Mouse (Mus musculus): ENCODE measurements at regions not wholly inside any gene's neighbourhood (a gene's known extent, or its start where the extent isn't known, plus 50 kb on each side); places are given as distances from the start of the nearest gene placed in this dataset.

GRCm38 (mm10) chr10:11739574-11740368 is 396.6 kb downstream of the Epm2a start:
- H3K4me2 ChIP-seq (ENCODE audit: low read depth, low read length): no peak overlapping the region
- H3K27ac ChIP-seq (ENCODE audit: low read depth): no peak overlapping the region
- DNase-seq (ENCODE audit: low spot score): no peak
- no peaks in the 10 kb centered on the region for H3K27me3 ChIP-seq (ENCODE audit: control insufficient read depth, insufficient read depth, low read length)
- TF ChIP-seq CTCF (IDR thresholded peaks at IDR 0.05; ENCODE audit: low read depth) (no peak), EP300 (IDR thresholded peaks at IDR 0.05; ENCODE audit: low read depth) (no peak)
- no peak overlapping the region for H3K4me3 ChIP-seq (ENCODE audit: low read depth, low read length)
- H3K4me1 ChIP-seq (ENCODE audit: control insufficient read depth, insufficient read depth): no peaks in the 10 kb centered on the region
- ATAC-seq (ENCODE audit: insufficient read depth, low read depth): no peak
- no peak overlapping the region for H3K9ac ChIP-seq (replicated peaks; ENCODE audit: low read depth, low read length)
- WGBS: 74% methylated on average over 5 of the region's 5 CpGs
- no peaks in the 10 kb centered on the region for H3K9me3 ChIP-seq (replicated peaks; ENCODE audit: control insufficient read depth, low read length)
- H3K36me3 ChIP-seq (replicated peaks; ENCODE audit: control insufficient read depth, insufficient read depth, low read length): no peaks in the 10 kb centered on the region

DNA sequence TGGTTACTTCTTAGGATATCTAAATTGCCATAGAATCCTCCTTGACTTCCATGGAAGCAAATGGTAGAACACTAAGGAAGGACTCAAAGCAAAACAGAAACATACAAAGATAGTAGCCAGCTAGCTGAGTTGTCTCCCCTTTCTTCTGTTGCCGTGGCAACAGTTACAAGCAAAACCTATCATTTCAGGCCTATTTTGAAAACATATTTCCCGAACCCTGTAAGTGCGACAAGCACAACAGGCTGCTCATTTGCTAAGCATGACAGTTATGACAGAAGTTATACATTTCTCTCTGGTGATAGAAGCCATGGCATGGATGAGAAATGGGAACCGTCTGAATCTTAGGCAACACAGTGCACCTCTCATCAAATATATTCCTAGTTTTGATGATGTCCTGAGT is 402.4 kb downstream of the Epm2a start:
- no peaks in the 10 kb centered on the region for H3K36me3 ChIP-seq (replicated peaks; ENCODE audit: control insufficient read depth, insufficient read depth, low read length)
- no peak overlapping the region for H3K4me3 ChIP-seq (ENCODE audit: low read depth, low read length)
- DNase-seq (ENCODE audit: low spot score): no peak
- no peak overlapping the region for H3K4me2 ChIP-seq (ENCODE audit: low read depth, low read length)
- WGBS: 77% methylated on average over 4 of the region's 4 CpGs
- H3K9ac ChIP-seq (replicated peaks; ENCODE audit: low read depth, low read length): no peak overlapping the region
- H3K27me3 ChIP-seq (ENCODE audit: control insufficient read depth, insufficient read depth, low read length): no peaks in the 10 kb centered on the region
- ATAC-seq (ENCODE audit: insufficient read depth, low read depth): no peak
- no peak overlapping the region for H3K27ac ChIP-seq (ENCODE audit: low read depth)
- H3K9me3 ChIP-seq (replicated peaks; ENCODE audit: control insufficient read depth, low read length): no peaks in the 10 kb centered on the region
- TF ChIP-seq EP300 (IDR thresholded peaks at IDR 0.05; ENCODE audit: low read depth) (no peak), CTCF (IDR thresholded peaks at IDR 0.05; ENCODE audit: low read depth) (no peak)
- no peaks in the 10 kb centered on the region for H3K4me1 ChIP-seq (ENCODE audit: control insufficient read depth, insufficient read depth)

GRCm38 (mm10) chr10:11746959-11747358 is 403.8 kb downstream of the Epm2a start:
- H3K27ac ChIP-seq (ENCODE audit: low read depth): no peak overlapping the region
- H3K4me3 ChIP-seq (ENCODE audit: low read depth, low read length): no peak overlapping the region
- ATAC-seq (ENCODE audit: insufficient read depth, low read depth) (no peak), DNase-seq (ENCODE audit: low spot score) (no peak)
- H3K9ac ChIP-seq (replicated peaks; ENCODE audit: low read depth, low read length): no peak overlapping the region
- no peaks in the 10 kb centered on the region for H3K9me3 ChIP-seq (replicated peaks; ENCODE audit: control insufficient read depth, low read length)
- no peaks in the 10 kb centered on the region for H3K36me3 ChIP-seq (replicated peaks; ENCODE audit: control insufficient read depth, insufficient read depth, low read length)
- TF ChIP-seq CTCF (IDR thresholded peaks at IDR 0.05; ENCODE audit: low read depth): no peak
- no peak for TF ChIP-seq EP300 (IDR thresholded peaks at IDR 0.05; ENCODE audit: low read depth)
- no peaks in the 10 kb centered on the region for H3K27me3 ChIP-seq (ENCODE audit: control insufficient read depth, insufficient read depth, low read length)
- no peak overlapping the region for H3K4me2 ChIP-seq (ENCODE audit: low read depth, low read length)
- H3K4me1 ChIP-seq (ENCODE audit: control insufficient read depth, insufficient read depth): no peaks in the 10 kb centered on the region

GRCm38 (mm10) chr10:11755105-11755730 is 412.0 kb downstream of the Epm2a start:
- 74% methylated on average over 5 of the region's 5 CpGs for WGBS
- TF ChIP-seq CTCF (IDR thresholded peaks at IDR 0.05; ENCODE audit: low read depth) (no peak), EP300 (IDR thresholded peaks at IDR 0.05; ENCODE audit: low read depth) (no peak)
- Histone ChIP-seq H3K27me3 (ENCODE audit: control insufficient read depth, insufficient read depth, low read length) (no peaks in the 10 kb centered on the region), H3K4me1 (ENCODE audit: control insufficient read depth, insufficient read depth) (no peaks in the 10 kb centered on the region), H3K4me3 (ENCODE audit: low read depth, low read length) (no peak overlapping the region), H3K4me2 (ENCODE audit: low read depth, low read length) (no peak overlapping the region), H3K9me3 (replicated peaks; ENCODE audit: control insufficient read depth, low read length) (no peaks in the 10 kb centered on the region), H3K36me3 (replicated peaks; ENCODE audit: control insufficient read depth, insufficient read depth, low read length) (no peaks in the 10 kb centered on the region), H3K27ac (ENCODE audit: low read depth) (no peak overlapping the region), H3K9ac (replicated peaks; ENCODE audit: low read depth, low read length) (no peak overlapping the region)
- DNase-seq (ENCODE audit: low spot score) (no peak), ATAC-seq (ENCODE audit: insufficient read depth, low read depth) (no peak)

DNA sequence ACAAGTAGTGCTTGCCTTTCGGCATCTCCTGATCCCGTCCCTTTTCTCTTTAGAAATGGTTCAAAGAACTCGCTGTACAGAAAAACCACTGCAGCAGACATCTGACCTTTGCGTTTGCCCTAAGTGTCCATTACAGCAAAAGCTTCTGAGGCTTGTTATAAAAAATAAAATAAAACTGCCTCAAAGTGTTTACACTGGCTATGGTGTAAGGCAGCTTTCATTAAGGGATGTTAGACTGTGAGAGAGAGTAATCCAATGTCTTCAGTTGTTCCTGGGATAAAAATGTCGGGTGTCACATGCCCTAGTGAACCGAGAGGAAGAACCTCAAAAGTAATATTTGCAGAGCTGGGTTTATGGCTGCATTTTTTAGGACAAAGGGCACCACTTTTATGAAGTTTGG is 434.7 kb downstream of the Epm2a start:
- ATAC-seq (ENCODE audit: insufficient read depth, low read depth) (no peak), DNase-seq (ENCODE audit: low spot score) (no peak)
- no peaks in the 10 kb centered on the region for H3K27me3 ChIP-seq (ENCODE audit: control insufficient read depth, insufficient read depth, low read length)
- H3K36me3 ChIP-seq (replicated peaks; ENCODE audit: control insufficient read depth, insufficient read depth, low read length): no peaks in the 10 kb centered on the region
- H3K9me3 ChIP-seq (replicated peaks; ENCODE audit: control insufficient read depth, low read length): no peaks in the 10 kb centered on the region; the same call in 1 of the 2 replicates
- no peaks in the 10 kb centered on the region for H3K4me1 ChIP-seq (ENCODE audit: control insufficient read depth, insufficient read depth)
- H3K4me2 ChIP-seq (ENCODE audit: low read depth, low read length): no peak overlapping the region
- H3K4me3 ChIP-seq (ENCODE audit: low read depth, low read length): no peak overlapping the region
- H3K27ac ChIP-seq (ENCODE audit: low read depth): no peak overlapping the region
- no peak overlapping the region for H3K9ac ChIP-seq (replicated peaks; ENCODE audit: low read depth, low read length)
- WGBS: 74% methylated on average over 6 of the region's 6 CpGs
- no peak for TF ChIP-seq CTCF (IDR thresholded peaks at IDR 0.05; ENCODE audit: low read depth)
- TF ChIP-seq EP300 (IDR thresholded peaks at IDR 0.05; ENCODE audit: low read depth): no peak

All from heart, postnatal 0 days (tissue).